Mouse (Mus musculus): Measurements from ENCODE around the gene Nfatc3.
A peak's percentile ranks its signal among the peaks of the same experiment; 100 is the strongest.

Gene Nfatc3

DNA sequence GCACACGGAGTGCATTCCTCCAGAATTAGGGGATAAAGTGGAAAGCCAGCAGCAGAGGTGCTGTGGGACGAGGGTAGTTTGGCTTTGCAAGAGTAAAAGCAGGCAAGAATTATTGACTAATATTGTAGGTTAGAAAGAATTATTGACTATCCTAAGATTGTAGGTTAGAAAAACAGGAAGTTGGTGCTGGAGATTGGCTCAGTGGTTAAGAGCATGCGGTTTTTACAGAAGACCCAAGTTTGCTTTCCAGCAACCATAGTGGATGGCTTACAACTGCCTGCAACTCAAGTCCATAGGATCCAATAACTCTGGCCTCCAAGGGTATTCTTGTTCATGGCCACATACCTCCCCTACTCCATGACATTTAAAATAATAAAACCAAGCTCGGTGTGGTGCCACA is 87.4 kb downstream of the Nfatc3 start:
- no peak for DNase-seq (ENCODE audit: low read depth, low spot score)

DNA sequence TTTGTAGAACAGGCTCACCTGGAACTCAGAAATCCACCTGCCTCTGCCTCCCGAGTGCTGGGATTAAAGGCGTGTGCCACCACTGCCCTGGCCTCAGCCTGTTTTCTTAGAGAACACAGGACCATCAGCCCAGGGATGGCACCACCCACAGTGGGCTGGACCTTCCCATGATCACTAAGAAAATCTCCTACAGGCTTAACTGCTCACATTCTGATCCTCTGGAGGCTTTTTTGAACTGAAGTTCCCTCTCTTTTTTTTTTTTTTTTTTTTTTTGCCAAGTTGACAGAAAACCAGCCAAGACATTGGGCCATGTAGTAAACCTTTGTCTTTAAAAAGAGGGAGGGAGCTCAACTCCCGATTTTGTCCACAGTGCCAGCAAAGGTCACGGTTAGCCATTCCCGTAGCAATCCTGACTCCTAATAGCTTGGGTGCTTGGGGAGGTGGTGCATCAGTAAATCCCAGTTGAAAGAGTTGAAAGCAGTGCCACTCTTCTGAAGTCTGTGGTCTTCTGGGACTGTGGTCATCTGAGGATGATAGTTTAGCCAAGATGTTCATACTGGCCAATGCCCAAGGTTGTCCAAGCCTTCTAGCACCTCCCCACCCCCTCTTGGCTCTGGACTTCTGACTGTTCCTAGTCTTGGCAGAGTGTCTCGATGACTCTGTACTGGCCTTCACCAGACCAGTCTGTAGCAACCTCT is 89.4 kb downstream of the Nfatc3 start:
- no peak for DNase-seq (ENCODE audit: low read depth, low spot score)

DNA sequence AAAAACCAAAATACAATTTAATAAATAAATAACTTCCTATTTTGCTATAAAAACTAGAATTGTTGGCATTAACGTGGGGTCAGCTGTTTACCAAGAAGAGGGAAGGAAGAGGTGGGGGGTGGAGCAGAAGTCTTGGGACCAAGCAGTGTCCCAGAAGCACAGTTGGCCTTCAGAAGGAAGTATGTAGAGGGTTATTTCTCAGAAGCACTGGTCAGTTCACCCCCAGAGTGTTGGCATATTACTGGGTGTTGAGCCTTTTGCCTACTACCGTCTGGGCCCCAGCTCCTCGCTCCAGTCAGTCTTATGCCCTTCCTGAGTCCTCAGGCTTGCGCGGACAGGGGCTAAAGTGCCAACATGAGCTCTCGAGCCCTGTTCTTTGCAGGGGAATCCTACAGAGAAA is 90.4 kb downstream of the Nfatc3 start:
- DNase-seq (ENCODE audit: low read depth, low spot score), result no peak

DNA sequence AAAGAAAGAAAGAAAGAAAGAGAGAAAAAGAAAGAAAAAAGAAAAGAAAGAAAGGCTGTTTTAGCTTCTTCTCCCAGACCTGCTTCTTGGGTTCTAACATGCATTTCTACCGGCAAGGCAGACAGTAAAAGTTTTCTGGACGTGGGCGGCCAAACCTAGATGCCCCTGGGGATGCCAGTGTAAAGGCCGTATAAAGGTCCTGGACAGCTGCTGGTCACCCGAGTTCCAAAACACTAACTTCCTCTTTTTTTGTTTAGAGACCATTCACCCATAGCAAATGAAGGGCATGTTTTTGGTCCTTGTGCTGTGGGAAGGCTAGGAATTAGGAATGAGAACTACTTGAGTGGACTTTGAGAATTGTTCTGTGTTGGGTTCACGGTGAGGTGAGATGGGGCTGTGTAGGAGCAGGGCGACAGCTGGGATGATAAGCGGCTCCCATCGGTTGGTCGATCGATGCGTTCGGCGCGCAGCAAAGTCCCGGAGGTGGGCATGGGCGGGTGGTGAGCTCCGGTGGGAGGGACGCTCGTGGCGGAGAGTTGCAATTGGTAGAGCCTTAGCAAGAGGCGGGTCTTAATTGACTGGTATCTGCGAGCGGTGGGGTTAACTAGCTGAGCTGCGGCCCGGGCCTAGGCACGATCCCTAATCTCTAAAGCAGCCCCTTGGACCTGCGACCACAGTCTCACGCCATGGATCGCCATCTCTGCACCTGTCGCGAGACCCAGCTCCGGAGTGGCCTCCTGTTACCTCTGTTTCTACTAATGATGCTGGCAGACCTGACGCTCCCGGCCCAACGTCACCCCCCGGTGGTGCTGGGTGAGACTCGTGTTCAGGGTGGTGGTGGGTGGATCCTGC is 91.4 kb downstream of the Nfatc3 start, which contains the start of gene Pla2g15:
Pla2g15 (plus strand) TSS at position 599 of the 852 bp plus-strand sequence.
- peak; percentile 73 for DNase-seq (ENCODE audit: low read depth, low spot score)

DNA sequence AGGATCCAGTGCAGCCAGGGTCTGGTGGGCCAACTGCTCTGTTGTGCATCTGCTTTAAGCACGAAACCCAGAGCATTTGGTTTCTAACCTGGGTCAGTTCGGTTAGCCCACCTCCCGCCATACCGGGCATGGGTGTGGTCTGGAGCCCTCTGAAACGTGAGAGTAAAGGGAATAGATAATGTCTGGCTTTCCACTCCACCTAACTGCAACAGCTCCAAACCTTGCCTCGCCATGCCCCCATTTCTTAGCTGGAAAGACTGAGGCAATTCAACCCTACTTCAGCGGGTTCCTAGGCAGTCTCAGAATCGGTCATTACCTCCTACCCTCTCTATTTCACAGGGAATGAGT is 92.0 kb downstream of the Nfatc3 start:
- no peak for DNase-seq (ENCODE audit: low read depth, low spot score)

DNA sequence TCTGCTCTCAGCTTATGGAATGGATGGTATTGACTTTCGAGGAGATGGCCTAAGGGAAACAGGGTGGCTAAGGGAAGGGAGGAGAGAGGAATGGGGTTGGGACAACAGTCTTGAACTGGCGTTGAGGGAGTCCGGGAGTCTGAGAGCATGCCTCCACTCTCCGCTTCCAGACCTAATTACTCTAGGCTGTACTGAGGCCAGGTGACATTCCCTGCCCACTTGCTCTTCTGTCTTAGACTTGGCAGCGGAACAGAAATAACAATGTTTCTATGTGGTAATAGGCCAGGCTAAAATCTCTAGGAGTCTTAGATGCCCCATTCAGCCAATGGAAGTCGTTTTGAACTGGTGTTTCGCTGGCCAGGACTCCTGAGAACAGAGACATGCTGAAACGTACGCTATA is 92.4 kb downstream of the Nfatc3 start:
- no peak for DNase-seq (ENCODE audit: low read depth, low spot score)

DNA sequence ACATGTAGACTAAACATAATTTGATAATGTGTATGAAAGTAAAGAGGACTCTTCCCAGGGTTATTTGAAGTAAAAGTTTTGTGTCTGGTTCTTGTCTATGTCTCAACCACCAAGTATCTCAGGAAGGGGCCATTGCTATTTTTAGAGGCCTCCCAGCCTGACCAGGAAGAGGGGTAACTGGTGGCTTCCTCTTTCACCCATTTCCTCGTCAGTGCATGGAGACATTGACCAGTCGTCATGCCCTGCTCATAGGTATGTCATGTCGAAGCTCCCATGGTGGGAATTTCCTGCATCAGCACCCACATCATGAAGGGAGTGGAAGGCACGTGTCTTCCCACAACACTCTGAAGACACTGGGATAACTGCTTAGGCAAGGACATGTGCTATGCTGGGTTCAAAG is 94.2 kb downstream of the Nfatc3 start:
- DNase-seq (ENCODE audit: low read depth, low spot score), result no peak

DNA sequence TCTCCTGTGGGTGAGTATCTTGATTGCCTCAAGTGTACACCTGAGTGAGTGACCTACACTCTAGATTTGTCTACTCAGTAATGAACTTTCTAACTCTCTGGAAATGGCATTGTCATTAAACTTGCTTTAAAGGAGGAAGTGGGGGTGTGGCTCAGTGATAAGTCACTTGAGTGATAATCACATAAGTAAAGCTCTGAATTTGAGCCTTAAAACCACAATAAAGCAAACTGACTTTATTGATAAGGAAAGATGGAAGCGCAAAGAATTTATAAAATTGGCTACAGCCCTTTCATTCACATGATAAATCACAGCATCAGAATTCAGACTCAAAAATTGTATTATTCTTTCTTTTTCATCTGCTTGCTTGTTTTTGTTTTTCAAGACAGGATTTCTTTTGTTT is 98.8 kb downstream of the Nfatc3 start:
- no peak for DNase-seq (ENCODE audit: low read depth, low spot score)

DNA sequence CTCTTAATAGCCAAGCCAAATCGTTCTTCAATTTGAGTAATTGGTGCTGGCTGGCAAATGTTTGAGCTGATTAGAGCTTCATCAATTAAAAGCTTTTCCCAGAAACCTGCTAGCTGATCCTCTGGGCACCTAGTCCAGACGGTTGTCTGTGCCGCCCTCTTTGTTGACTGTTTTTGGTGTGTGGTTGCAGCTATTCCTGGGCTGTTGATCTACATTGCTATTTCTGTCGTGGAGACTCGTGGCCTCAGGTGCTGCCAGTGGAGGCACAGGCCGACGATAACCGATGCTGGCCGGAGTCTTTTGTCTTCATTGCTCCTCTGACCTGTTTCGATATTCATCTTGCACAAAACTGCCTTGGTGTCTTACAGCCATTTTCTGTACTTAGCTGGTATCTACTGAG is 99.7 kb downstream of the Nfatc3 start:
- DNase-seq (ENCODE audit: low read depth, low spot score), result no peak

DNA sequence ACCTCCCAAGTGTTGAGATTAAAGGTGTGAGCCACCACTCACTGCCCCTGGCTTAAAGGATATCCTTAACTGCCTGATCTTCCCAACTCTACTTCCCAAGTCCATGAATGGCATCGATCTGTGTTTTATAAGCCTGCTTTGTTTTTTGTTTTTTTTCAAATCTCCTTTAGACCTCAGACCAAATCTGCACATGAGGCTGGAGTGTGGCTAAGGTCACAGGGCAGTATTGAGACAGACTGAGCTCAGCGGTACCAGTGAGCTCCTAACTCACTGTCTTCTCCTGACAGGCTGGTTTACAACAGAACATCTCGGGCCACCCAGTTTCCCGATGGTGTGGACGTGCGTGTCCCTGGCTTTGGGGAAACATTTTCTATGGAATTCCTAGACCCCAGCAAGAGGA is 101.2 kb downstream of the Nfatc3 start:
- no peak for DNase-seq (ENCODE audit: low read depth, low spot score)

DNA sequence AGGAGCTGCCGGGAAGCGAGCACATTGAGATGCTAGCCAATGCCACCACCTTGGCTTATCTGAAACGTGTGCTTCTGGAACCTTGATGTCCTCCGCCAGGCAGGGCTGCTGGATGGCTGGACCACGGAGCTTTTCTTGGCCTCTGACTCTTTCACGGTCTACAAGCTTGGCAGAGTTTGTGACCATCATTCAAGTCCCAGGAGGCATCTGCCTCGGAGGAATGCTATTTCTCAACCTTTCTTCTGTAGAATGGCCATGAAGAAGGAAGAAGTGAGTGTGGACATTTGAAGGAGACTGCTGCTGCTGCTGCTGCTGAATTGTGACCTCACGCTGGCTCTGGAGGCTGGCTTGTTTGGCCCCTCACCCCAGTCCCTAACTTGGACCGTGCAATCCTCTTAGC is 104.6 kb downstream of the Nfatc3 start:
- DNase-seq (ENCODE audit: low read depth, low spot score), result no peak

DNA sequence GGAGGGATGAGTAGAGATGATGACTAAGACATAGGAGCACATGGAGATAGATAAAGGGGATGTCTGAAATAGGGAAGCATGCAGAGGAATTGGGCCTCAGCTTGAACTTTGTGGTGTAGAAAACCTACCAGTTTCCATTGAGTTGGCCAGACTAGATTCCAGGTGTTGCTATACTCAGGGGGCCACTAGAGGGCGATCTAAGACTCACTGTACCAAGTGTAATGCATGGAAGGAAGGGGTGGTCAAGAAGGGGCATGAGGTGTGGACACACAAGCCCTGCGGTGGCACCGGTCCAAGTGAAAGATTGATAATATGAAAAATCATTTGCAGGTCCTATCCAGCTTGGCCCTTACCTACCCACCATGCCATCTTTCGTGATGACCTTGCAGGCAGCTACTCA is 106.8 kb downstream of the Nfatc3 start:
- DNase-seq (ENCODE audit: low read depth, low spot score), result no peak

DNA sequence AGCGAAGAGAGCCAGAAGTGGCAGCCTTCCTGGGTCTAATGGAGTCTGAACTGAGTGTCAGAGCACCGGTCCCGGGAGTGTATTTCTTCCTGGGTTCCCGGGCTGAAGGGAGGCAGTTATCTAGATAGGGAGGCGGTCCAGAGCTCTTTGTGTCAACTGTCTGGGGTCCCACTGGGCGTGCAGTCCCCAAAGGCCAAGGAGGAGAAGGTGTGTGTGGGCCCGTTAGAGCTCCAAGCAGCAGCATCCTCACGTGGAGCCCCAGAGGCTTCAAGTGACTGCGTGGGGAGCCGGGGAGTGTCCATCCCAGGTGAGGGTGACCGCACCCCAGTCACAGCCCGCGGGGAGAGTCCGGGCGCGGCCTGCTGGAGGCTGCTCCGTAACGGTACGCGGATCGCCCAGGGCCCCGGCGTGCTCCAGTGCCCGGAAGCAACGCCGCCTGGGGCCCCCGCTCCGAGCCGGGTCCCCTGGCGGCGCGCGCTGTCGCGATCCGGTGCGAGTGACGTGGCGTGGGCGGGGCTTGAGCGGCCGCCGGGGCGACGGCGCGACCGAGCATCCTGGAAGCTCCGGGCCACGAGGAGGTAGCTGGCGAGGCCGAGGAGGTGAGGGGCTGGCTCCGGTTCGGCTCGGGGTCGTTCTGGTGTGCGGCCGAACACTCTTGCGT is 109.8 kb downstream of the Nfatc3 start, which contains the start of gene Slc7a6:
Slc7a6 (plus strand) TSS at position 502 of the 661 bp plus-strand sequence.
- peak; percentile 70 for DNase-seq (ENCODE audit: low read depth, low spot score)

DNA sequence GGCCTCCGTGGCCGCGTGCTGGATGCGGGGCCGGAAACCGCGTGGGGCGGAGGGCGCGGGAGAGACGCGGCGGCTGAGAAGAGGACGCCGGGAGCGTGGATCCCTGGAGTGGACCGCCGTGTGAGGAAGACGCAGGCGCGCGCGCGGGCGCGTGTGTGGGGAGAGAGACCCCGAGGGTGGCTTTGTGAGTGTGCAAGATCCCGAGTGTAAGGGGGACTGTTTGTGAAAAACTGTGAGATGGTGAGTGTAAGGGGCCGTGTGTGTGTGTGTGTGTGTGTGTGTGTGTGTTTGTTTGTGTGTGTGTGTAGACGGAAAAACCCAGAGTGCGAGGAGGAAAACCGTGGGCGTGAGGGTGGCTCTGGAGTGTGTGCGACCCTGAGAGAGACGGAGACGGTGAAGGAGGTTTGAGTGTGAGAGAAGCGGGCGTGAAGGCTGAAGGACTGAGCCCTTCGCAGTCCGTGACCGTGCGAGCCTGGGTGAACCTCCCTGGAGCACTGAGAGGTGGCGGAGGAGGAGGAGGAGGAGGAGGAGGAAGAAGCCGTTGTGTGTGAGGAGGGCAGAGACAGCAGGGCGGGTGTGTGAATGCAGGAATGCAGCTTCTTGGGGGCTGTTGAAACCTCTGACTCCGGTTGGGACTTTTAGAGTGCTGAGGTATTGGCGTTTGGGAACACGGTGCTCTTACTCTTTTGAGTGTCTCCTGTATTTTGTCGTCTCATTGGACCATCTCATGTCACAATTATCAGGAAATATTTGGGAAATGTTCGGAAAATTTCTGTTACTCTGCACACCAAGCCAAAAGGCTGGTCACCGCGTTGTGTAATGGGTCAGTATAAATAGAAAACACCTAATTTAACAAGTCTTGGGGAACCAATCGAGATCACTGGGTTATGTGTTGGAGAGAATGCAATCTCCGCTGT is 110.6 kb downstream of the Nfatc3 start:
- DNase-seq (ENCODE audit: low read depth, low spot score), result no peak

DNA sequence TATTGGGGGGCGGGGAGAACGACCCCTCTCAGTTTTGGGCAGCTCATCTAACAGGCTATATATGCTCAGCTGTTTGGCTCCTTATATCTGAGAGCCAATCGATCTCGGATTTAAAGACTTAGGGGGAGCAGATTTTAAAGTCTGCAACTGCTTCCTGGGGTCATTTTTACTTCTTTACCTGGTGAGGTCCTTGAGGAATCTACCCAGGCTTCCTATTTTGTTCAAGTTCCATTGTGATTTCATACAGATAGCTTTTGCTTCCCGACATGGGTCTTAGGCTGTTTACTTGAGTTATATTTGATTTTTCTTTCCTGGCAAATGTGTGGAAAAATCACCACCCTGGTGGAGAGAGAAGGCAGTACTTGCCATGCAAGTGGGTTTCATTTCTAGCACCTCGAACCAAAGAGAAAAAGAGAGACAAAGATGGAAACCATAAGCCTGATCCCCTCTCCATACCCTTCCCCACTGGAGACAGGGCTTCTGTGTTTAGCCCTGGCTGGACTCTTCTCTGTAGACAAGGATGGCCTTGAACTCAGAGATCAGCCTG is 111.4 kb downstream of the Nfatc3 start:
- DNase-seq (ENCODE audit: low read depth, low spot score), result no peak

DNA sequence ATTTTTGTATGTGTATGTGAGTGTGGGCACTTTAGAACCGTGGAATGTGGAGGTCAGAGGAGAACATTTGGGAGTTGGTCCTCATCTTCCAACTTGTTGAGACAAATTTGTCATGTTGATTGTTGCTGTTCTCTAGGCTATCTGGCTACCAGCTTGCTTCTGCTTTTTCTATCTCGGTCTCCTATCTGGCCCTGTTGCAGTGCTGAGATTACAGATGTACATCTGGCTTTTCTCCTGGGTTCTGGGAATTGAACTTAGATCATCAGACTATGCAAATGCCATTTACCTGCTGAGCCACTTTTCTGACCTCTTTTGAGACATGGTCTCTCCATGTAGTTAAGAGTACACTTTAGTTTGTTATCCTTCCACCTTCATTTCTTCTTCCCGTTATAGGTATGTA is 114.9 kb downstream of the Nfatc3 start:
- DNase-seq (ENCODE audit: low read depth, low spot score), result no peak

DNA sequence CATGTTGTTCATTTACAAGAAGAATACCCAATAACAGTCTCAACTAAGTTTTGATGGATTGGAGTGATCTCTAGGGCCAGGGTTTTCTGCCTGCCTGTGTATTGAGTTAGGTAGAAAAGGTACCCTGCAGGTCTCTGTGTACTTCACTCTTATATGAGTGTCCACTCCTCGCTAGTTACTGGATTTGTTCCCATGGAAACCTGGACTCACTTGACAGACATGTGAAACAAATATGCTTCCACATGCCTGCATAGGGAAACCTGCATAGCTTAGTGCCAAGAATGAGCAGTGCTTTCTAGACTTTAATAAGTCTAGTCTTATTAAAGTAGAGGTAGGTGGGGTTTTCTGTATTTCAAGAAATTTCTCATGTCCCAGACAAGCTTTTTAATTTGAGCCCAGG is 118.3 kb downstream of the Nfatc3 start:
- DNase-seq (ENCODE audit: low read depth, low spot score), result no peak

DNA sequence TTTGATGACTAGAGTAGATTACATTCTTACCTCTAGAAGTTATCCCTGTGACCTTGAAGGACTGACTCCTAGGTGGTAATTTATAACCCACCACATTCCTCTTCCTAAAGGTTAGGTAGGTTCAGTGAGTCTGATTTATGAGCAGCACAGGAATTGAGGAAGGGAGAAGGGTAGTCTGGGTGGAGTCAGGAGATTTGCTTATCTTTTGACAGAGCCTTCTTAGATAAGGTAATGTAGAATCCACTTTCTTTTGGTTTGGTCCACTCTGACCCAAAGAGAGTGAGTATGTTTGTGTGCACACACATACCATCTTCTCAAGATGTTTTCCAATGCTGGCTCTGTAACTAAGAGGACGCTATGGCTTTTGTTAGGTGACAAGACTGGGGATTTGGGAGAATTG is 119.0 kb downstream of the Nfatc3 start:
- no peak for DNase-seq (ENCODE audit: low read depth, low spot score)

DNA sequence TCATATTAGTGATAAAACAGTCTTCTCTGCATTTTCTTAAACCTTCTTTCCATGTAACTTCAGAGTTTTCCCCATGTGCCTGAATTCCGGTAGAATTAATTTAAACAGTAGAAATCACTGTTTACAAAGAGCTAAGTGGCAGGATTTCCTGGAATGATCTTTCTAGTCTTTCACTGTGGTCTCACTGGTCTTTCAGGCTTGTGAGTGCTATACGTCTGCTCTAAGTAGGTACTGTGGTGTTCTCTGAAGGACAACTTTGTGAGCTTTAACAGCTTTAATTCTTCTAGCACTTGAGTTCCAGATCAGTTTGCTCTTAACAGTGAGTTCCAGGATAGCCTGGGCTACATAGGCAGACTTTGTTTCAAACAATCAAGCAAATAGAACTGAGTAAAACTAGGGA is 119.8 kb downstream of the Nfatc3 start:
- DNase-seq (ENCODE audit: low read depth, low spot score), result no peak
